Mouse (Mus musculus) embryonic fibroblast, embryonic 13.5 days (primary cell): ENCODE measurements around the gene Trip12. TPM values are rescaled to one million over a fixed set of nuclear protein-coding genes. Genes with fewer than 3 reads are reported as not detected.

Source experiments
- H3K27ac ChIP-seq: 2 replicates; pipeline ENCODE4 v1.5.1; 2012; ENCODE audit warnings: low read length, control low read depth, inconsistent platforms; ENCODE audit not compliant: insufficient read depth
- H3K4me1 ChIP-seq: 2 replicates; pipeline ENCODE4 v1.6.1; 2011; ENCODE audit warnings: low read length; ENCODE audit not compliant: control insufficient read depth, insufficient read depth
- H3K4me3 ChIP-seq: 2 replicates; pipeline ENCODE4 v1.5.1; 2011; ENCODE audit warnings: mild to moderate bottlenecking, control low read depth, low read length; ENCODE audit not compliant: insufficient read depth
- CTCF ChIP-seq: IDR thresholded peaks from 2 replicates; pipeline ENCODE4 v1.5.1; 2011; ENCODE audit warnings: mild to moderate bottlenecking, control low read depth, low read length, moderate library complexity, borderline replicate concordance; ENCODE audit not compliant: insufficient read depth
- POLR2A ChIP-seq: IDR thresholded peaks from 2 replicates; pipeline ENCODE4 v1.6.1; 2011; ENCODE audit warnings: low read depth, mild to moderate bottlenecking, control low read depth, low read length, moderate library complexity
- polyA plus RNA-seq: library from polyadenylated mRNA; stranded (reverse); fragments of >200 nt; gene quantifications from 2 replicates; pipeline ENCODE4 v1.2.4, GENCODE M21; 2011; ENCODE audit warnings: low read depth; ENCODE audit not compliant: missing spikeins, insufficient read length

Gene Trip12
- polyA plus RNA-seq, 1 experiment = 278 TPM

- Histone ChIP-seq H3K4me1 (no peaks in the 10 kb centered on the region), H3K4me3 (no peak overlapping the region), H3K27ac (no peak overlapping the region)
- TF ChIP-seq CTCF (no peak), POLR2A (no peak)
Observed at GRCm38 (mm10) chr1:84817596-84817995, 22.7 kb downstream of the Trip12 start.

- no peak overlapping the region for H3K27ac ChIP-seq
- H3K4me3 ChIP-seq = no peak overlapping the region
- TF ChIP-seq POLR2A (no peak), CTCF (no peak)
Observed at GRCm38 (mm10) chr1:84803788-84804187, 36.5 kb downstream of the Trip12 start.

GRCm38 (mm10) chr1:84799166-84799565 is 41.1 kb downstream of the Trip12 start:
- TF ChIP-seq CTCF (no peak), POLR2A (no peak)
- no peak overlapping the region for H3K27ac ChIP-seq
- no peaks in the 10 kb centered on the region for H3K4me1 ChIP-seq
- H3K4me3 ChIP-seq = no peak overlapping the region

More at GRCm38 (mm10) chr1:84803788-84804187, 36.5 kb downstream of the Trip12 start:
- no peaks in the 10 kb centered on the region for H3K4me1 ChIP-seq

GRCm38 (mm10) chr1:84795335-84795734 is 45.0 kb downstream of the Trip12 start:
- H3K4me3 ChIP-seq = no peak overlapping the region
- no peak for TF ChIP-seq POLR2A
- no peak for TF ChIP-seq CTCF
- no peak overlapping the region for H3K27ac ChIP-seq
- H3K4me1 ChIP-seq = no peaks in the 10 kb centered on the region

DNA sequence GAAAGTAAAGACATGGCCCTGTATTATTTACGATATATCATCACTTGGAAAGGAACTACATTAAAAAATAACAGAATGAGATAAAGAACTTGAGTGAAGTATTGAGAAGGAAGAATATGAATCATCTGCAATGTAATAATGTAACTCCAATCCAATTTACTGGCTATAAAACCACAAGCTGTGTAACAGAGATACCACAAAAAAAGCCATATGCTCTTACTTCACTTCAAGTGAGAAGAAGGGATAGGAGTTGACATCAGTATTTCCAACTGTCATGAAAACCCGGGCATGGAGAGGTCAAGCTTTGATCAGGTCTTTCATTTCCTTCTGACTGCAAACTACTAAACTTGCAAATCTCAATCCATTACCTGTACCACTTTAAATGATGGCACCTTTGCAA is 48.9 kb downstream of the Trip12 start:
- TF ChIP-seq CTCF (no peak), POLR2A (no peak)
- no peaks in the 10 kb centered on the region for H3K4me1 ChIP-seq
- no peak overlapping the region for H3K27ac ChIP-seq
- H3K4me3 ChIP-seq = no peak overlapping the region

DNA sequence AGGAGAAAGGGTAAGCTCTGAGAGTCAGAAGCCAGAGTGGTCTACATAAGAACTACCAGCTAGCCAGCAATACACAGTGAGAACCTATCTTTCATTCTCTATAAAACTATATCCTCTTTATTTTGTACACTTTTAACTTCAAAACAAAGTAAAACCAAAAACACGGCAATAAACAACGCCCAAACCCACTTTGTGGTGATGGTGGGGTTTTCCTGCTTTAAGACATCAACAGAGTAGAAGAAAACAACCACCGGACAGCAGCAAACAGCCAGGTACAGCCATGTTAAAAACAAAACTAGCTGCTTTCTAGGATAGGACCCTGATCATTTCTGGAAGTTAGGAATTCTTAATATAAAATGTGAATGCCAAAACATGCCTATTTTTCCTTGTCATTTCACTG is 59.7 kb downstream of the Trip12 start:
- Histone ChIP-seq H3K4me3 (no peak overlapping the region), H3K27ac (no peak overlapping the region), H3K4me1 (no peaks in the 10 kb centered on the region)
- no peak for TF ChIP-seq CTCF
- no peak for TF ChIP-seq POLR2A

GRCm38 (mm10) chr1:84777455-84777854 is 62.9 kb downstream of the Trip12 start:
- Histone ChIP-seq H3K4me3 (no peak overlapping the region), H3K27ac (no peak overlapping the region), H3K4me1 (no peaks in the 10 kb centered on the region)
- no peak for TF ChIP-seq CTCF
- TF ChIP-seq POLR2A = no peak

DNA sequence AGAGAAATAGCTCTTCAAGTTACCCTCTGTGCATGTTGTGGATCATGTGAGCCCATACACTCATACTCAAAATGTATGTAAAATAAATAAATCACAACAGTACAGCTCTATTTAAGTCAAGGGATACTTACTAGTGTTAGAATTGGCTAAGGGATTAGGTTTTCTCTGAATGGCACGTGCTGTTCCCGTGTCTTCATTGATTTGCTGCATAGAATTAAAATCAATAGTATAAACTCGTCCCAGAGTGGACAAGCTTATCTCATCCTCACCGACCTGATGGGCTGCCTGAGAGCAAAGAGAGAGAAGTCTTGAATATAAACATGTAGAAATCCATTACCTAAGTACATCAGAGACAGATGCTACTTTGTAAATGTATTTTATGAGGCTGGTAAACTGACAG is 81.5 kb downstream of the Trip12 start:
- no peak for TF ChIP-seq CTCF
- TF ChIP-seq POLR2A = no peak
- no peak overlapping the region for H3K27ac ChIP-seq
- no peaks in the 10 kb centered on the region for H3K4me1 ChIP-seq
- no peak overlapping the region for H3K4me3 ChIP-seq

DNA sequence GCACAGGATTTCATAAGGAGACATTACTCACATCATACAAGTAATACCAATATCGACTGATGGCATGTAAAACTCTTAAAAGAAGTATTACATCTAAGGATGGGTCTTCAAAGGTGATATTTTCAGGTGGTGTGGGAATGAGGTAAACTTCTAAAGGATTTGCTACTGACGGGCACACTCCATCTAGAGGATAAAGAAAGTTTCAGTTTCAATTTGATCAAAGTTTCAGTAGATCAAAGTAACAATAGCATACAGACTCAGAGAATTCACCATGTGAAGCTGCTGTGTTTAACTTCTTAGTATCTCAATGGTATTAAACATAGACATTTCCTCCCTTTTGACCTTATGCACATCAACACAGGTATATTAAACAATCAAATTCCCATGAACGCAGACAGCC is 98.2 kb downstream of the Trip12 start:
- H3K4me1 ChIP-seq = no peaks in the 10 kb centered on the region
- no peak overlapping the region for H3K27ac ChIP-seq
- no peak for TF ChIP-seq CTCF
- TF ChIP-seq POLR2A = no peak
- H3K4me3 ChIP-seq = no peak overlapping the region

- H3K27ac ChIP-seq = 0 out of 2 replicates have a peak overlapping the region, but pooled peaks have one; percentile 5
- no peak overlapping the region for H3K4me3 ChIP-seq
- TF ChIP-seq CTCF (no peak), POLR2A (no peak)
- no peaks in the 10 kb centered on the region for H3K4me1 ChIP-seq
Observed at GRCm38 (mm10) chr1:84740080-84740479, 100.2 kb downstream of the Trip12 start.

GRCm38 (mm10) chr1:84737097-84737496 is 103.2 kb downstream of the Trip12 start:
- no peak overlapping the region for H3K27ac ChIP-seq
- no peaks in the 10 kb centered on the region for H3K4me1 ChIP-seq
- no peak overlapping the region for H3K4me3 ChIP-seq
- TF ChIP-seq POLR2A (no peak), CTCF (no peak)
